Mouse (Mus musculus) limb, embryonic 13.5 days (tissue): ENCODE measurements around the gene Suco. TPM values are rescaled to one million over a fixed set of nuclear protein-coding genes. Genes with fewer than 3 reads are reported as not detected.

Experiments used
- ATAC-seq: fragments of 200-750 bp; cut with Nextera tagmentation; 2 replicates; pipeline ENCODE4 v1.8.0; 2017; ENCODE audit warnings: low read depth, moderate number of reproducible peaks, moderate TSS enrichment; ENCODE audit not compliant: low FRiP score
- H3K27ac ChIP-seq: fragments of 300-500 bp; sonication (generic); 2 replicates; pipeline ENCODE4 v1.5.1; 2015; ENCODE audit warnings: inconsistent platforms, mild to moderate bottlenecking, moderate library complexity
- H3K27me3 ChIP-seq: fragments of 300-500 bp; sonication (generic); 2 replicates; pipeline ENCODE4 v1.6.1; 2015; ENCODE audit warnings: mild to moderate bottlenecking, inconsistent platforms
- H3K36me3 ChIP-seq: fragments of 300-500 bp; sonication (generic); 2 replicates; pipeline ENCODE4 v1.6.1; 2015; ENCODE audit warnings: inconsistent platforms, mild to moderate bottlenecking, moderate library complexity
- H3K4me1 ChIP-seq: fragments of 300-500 bp; sonication (generic); 2 replicates; pipeline ENCODE4 v1.6.1; 2015; ENCODE audit warnings: inconsistent platforms
- H3K4me2 ChIP-seq: fragments of 300-500 bp; sonication (generic); replicated peaks from 2 replicates; pipeline ENCODE4 v1.6.1; 2015; ENCODE audit warnings: inconsistent platforms, mild to moderate bottlenecking, moderate library complexity
- H3K4me3 ChIP-seq: fragments of 300-500 bp; sonication (generic); 2 replicates; pipeline ENCODE4 v1.5.1; 2015; ENCODE audit warnings: moderate library complexity, mild to moderate bottlenecking, inconsistent platforms
- H3K9ac ChIP-seq: fragments of 300-500 bp; sonication (generic); 2 replicates; pipeline ENCODE4 v1.6.1; 2015; ENCODE audit warnings: mild to moderate bottlenecking, inconsistent platforms
- H3K9me3 ChIP-seq: fragments of 300-500 bp; sonication (generic); 2 replicates; pipeline ENCODE4 v1.6.1; 2016; ENCODE audit warnings: inconsistent platforms
- WGBS: fragments of 180-500 bp; shearing (Covaris S2); methylation state at CpG from one replicate; pipeline ENCODE4 v1.1.7; 2015; 5-methylcytosine and 5-hydroxymethylcytosine counted together
- polyA plus RNA-seq: library from polyadenylated mRNA; unstranded; fragments of >200 nt; fragmentation: Nextera tagmentation; extraction: Ambion mirVana; gene quantifications from 2 replicates; pipeline ENCODE4 v1.2.1, GENCODE M21; 2015

The Suco gene
- polyA plus RNA-seq, 1 experiment from 2014 or later = 40.2 TPM

- H3K27me3 ChIP-seq = no peaks in the 10 kb centered on the region
- no peaks in the 10 kb centered on the region for H3K36me3 ChIP-seq
- H3K4me3 ChIP-seq = no peak overlapping the region
- H3K4me2 ChIP-seq = no peak overlapping the region
- H3K9me3 ChIP-seq = no peaks in the 10 kb centered on the region
- no peak overlapping the region for H3K27ac ChIP-seq
- 0 out of 2 replicates have a peak, but pooled peaks cover 4% of the 10 kb centered on the region for H3K4me1 ChIP-seq
- no peak for ATAC-seq
- no peak overlapping the region for H3K9ac ChIP-seq
These were observed 76.2 kb downstream of the Suco start for GRCm38 (mm10) chr1:161800256-161800655.

DNA sequence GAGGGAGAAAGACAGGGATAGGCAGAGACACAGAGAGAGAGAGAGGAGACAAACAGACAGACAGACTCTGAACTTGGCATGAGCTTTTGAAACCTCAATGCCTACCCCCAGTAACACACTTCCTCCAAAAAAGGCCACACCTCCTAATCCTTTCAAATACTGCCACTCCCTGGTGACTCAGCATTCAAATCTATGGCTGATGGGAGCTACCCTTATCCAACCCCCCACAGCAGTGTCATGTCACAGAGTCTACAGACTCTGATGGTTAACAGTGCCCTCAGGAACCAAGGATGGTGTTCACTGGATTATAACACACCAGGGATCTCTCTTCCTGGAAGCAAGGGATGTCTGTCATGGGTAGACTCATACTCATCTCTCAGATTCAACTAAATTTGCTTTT, 76.7 kb downstream of the Suco start:
- H3K4me2 ChIP-seq = no peak overlapping the region
- H3K9me3 ChIP-seq = no peaks in the 10 kb centered on the region
- no peak overlapping the region for H3K4me3 ChIP-seq
- no peak overlapping the region for H3K27ac ChIP-seq
- H3K4me1 ChIP-seq = 0 out of 2 replicates have a peak, but pooled peaks cover 4% of the 10 kb centered on the region
- no peaks in the 10 kb centered on the region for H3K27me3 ChIP-seq
- no peak for ATAC-seq
- no peaks in the 10 kb centered on the region for H3K36me3 ChIP-seq
- H3K9ac ChIP-seq = no peak overlapping the region

GRCm38 (mm10) chr1:161798866-161799265, 77.6 kb downstream of the Suco start:
- H3K4me2 ChIP-seq = no peak overlapping the region
- H3K27ac ChIP-seq = no peak overlapping the region
- ATAC-seq = no peak
- no peak overlapping the region for H3K9ac ChIP-seq
- no peaks in the 10 kb centered on the region for H3K4me1 ChIP-seq
- H3K36me3 ChIP-seq = no peaks in the 10 kb centered on the region
- H3K4me3 ChIP-seq = no peak overlapping the region
- 89% methylated on average over 3 of the region's 3 CpGs for WGBS
- no peaks in the 10 kb centered on the region for H3K27me3 ChIP-seq
- H3K9me3 ChIP-seq = no peaks in the 10 kb centered on the region

GRCm38 (mm10) chr1:161794447-161795211, 81.9 kb downstream of the Suco start:
- WGBS = 81% methylated on average over 10 of the region's 10 CpGs
- Histone ChIP-seq H3K4me3 (no peak overlapping the region), H3K27ac (no peak overlapping the region), H3K9me3 (no peaks in the 10 kb centered on the region), H3K4me2 (no peak overlapping the region), H3K4me1 (no peaks in the 10 kb centered on the region), H3K36me3 (no peaks in the 10 kb centered on the region), H3K9ac (no peak overlapping the region), H3K27me3 (no peaks in the 10 kb centered on the region)
- no peak for ATAC-seq

GRCm38 (mm10) chr1:161793321-161793720, 83.2 kb downstream of the Suco start:
- Histone ChIP-seq H3K27ac (no peak overlapping the region), H3K4me1 (no peaks in the 10 kb centered on the region), H3K27me3 (no peaks in the 10 kb centered on the region), H3K4me2 (no peak overlapping the region), H3K4me3 (no peak overlapping the region), H3K36me3 (no peaks in the 10 kb centered on the region), H3K9ac (no peak overlapping the region), H3K9me3 (no peaks in the 10 kb centered on the region)
- no peak for ATAC-seq
- 73% methylated on average over 3 of the region's 3 CpGs for WGBS

GRCm38 (mm10) chr1:161792687-161792969, 83.9 kb downstream of the Suco start:
- no peaks in the 10 kb centered on the region for H3K9me3 ChIP-seq
- no peak for ATAC-seq
- 92% methylated on average over 4 of the region's 4 CpGs for whole genome bisulfite sequencing

DNA sequence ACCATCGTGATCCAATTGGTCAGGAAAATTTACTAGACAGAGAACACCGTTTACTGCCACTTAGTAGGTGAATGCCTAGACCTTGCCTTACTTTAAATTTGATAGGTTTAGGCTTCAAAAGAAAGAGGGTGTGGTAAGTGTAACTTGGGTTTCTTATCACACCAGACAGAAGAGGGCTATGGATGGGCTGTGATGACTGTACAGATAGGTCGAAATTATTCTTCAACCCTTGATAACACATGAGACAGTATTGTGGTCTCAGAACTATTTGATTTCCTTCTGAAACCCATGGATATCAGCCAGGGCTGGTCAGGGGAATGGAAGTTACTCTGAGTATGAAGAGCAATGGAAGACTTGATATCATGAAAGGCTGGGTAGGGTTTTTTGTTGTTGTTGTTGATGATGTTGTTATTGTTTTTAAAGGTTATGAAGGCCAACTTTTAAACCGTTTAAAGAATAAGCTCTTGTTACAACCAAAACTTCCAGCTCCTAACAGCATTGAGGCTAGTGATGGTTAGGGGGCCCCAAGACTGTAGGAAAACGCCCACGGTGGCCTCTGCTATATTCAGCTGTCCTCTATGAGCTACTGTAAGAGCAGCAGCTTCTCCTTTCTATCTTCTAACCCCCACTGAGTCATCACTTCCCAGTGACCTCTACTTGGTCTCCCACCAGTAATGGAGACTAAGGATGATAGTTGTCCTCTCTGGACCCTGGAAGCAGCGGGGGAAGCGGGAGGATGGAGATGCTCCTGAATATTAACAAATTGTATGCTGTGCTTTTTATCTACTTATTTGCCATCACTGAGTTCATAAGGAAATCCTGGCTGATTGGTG, 84.4 kb downstream of the Suco start:
- H3K27ac ChIP-seq = no peak overlapping the region
- no peak overlapping the region for H3K4me3 ChIP-seq
- no peak for ATAC-seq
- no peaks in the 10 kb centered on the region for H3K9me3 ChIP-seq
- no peak overlapping the region for H3K9ac ChIP-seq
- 82% methylated on average over 8 of the region's 8 CpGs for WGBS
- no peak overlapping the region for H3K4me2 ChIP-seq
- H3K4me1 ChIP-seq = no peaks in the 10 kb centered on the region
- no peaks in the 10 kb centered on the region for H3K36me3 ChIP-seq
- H3K27me3 ChIP-seq = no peaks in the 10 kb centered on the region

More at GRCm38 (mm10) chr1:161792687-161792969, 83.9 kb downstream of the Suco start:
- Histone ChIP-seq H3K27me3 (no peaks in the 10 kb centered on the region), H3K4me1 (no peaks in the 10 kb centered on the region), H3K4me3 (no peak overlapping the region), H3K4me2 (no peak overlapping the region), H3K9ac (no peak overlapping the region), H3K27ac (no peak overlapping the region), H3K36me3 (no peaks in the 10 kb centered on the region)

GRCm38 (mm10) chr1:161788339-161788738, 88.1 kb downstream of the Suco start, which contains the start of gene Fasl:
TSS of gene Fasl (minus strand) at chr1:161788495.
- H3K4me1 ChIP-seq = no peaks in the 10 kb centered on the region
- ATAC-seq = no peak
- H3K36me3 ChIP-seq = no peaks in the 10 kb centered on the region
- H3K27ac ChIP-seq = no peak within 1 kb of the TSS
- no peaks in the 10 kb centered on the region for H3K27me3 ChIP-seq
- H3K9me3 ChIP-seq = no peaks in the 10 kb centered on the region
- 71% methylated on average over 9 of the region's 9 CpGs for WGBS
- H3K4me2 ChIP-seq = no peak within 1 kb of the TSS
- H3K4me3 ChIP-seq = no peak within 1 kb of the TSS
- no peak within 1 kb of the TSS for H3K9ac ChIP-seq

DNA sequence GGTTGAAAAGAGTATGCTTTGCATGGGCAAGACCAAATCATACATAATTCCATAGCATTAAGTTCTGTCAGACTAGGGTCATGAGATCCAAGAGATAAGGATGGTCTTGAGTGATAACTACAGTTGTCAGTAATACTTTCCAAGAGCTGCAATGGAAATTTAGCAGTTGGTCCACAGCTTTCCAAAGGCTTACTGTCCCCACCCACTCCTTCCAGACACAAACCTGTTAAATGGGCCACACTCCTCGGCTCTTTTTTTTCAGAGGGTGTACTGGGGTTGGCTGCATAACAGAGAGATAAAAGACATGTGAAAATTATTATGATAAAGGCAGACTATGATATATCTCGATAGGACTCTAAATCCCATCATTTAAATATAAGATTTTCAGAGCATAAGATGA, 93.8 kb downstream of the Suco start:
- 79% methylated on average over 2 of the region's 2 CpGs for WGBS
- H3K4me3 ChIP-seq = no peak overlapping the region
- no peaks in the 10 kb centered on the region for H3K27me3 ChIP-seq
- H3K27ac ChIP-seq = no peak overlapping the region
- H3K4me1 ChIP-seq = no peaks in the 10 kb centered on the region
- no peak for ATAC-seq
- no peaks in the 10 kb centered on the region for H3K36me3 ChIP-seq
- H3K4me2 ChIP-seq = no peak overlapping the region
- H3K9me3 ChIP-seq = no peaks in the 10 kb centered on the region
- H3K9ac ChIP-seq = no peak overlapping the region

DNA sequence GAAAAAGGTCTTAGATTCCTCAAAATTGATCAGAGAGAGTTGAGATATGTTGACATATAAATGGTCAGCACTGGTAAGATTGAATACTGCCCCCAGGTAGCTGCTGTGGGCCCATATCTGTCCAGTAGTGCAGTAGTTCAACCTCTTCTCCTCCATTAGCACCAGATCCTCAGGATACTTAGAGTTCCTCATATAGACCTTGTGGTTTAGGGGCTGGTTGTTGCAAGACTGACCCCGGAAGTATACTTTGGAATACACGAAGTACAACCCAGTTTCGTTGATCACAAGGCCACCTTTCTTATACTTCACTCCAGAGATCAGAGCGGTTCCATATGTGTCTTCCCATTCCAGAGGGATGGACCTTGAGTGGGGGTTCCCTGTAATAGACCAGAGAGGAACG, 94.9 kb downstream of the Suco start:
- Histone ChIP-seq H3K4me3 (no peak overlapping the region), H3K36me3 (no peaks in the 10 kb centered on the region), H3K27me3 (no peaks in the 10 kb centered on the region), H3K27ac (no peak overlapping the region), H3K4me2 (no peak overlapping the region), H3K9ac (no peak overlapping the region), H3K9me3 (no peaks in the 10 kb centered on the region), H3K4me1 (no peaks in the 10 kb centered on the region)
- WGBS = 82% methylated on average over 5 of the region's 5 CpGs
- no peak for ATAC-seq

DNA sequence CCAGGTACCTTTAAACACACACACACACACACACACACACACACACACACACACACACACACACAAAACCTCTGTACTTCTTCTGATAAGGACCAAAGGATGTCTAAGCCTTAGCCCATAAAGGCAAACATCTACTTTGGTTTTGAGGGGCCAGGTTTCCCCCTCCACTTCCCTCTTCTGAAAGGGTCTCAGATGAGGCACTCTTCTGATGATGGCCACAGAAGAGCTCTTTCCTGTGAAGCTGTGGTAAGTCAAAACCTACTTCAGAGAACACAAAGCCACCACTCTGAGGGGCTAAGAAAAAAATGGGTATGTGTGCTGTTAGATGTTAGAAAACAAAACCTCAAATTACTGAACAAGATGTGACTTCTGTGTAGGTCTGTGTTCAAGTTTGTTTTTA, 97.4 kb downstream of the Suco start:
- Histone ChIP-seq H3K9ac (no peak overlapping the region), H3K36me3 (no peaks in the 10 kb centered on the region), H3K4me1 (no peaks in the 10 kb centered on the region), H3K27ac (no peak overlapping the region), H3K27me3 (no peaks in the 10 kb centered on the region), H3K4me2 (no peak overlapping the region), H3K4me3 (no peak overlapping the region), H3K9me3 (no peaks in the 10 kb centered on the region)
- no peak for ATAC-seq

DNA sequence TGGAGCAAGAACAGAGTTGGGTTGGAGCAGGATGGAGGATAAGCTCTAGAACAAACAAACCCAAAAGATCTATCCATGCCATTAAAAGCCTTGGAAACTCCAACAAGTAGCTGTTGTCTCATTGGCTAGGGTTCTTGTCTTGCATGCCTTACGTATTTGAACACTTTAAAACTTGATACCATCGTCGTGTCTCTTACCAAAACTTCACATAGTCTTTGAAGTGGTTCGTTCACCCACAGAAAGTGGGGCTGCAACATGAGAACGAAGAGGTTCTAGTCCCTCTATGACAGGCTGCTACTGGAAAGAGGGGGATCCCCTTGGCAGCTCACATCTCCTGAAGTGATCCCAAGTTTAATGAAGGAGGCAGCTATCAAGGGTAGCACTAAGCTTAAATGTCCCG, 101.3 kb downstream of the Suco start:
- H3K4me1 ChIP-seq = no peaks in the 10 kb centered on the region
- no peak overlapping the region for H3K4me3 ChIP-seq
- WGBS = 82% methylated on average over 6 of the region's 6 CpGs
- H3K27me3 ChIP-seq = no peaks in the 10 kb centered on the region
- no peak overlapping the region for H3K9ac ChIP-seq
- no peak overlapping the region for H3K4me2 ChIP-seq
- no peaks in the 10 kb centered on the region for H3K9me3 ChIP-seq
- ATAC-seq = no peak
- no peak overlapping the region for H3K27ac ChIP-seq
- no peaks in the 10 kb centered on the region for H3K36me3 ChIP-seq

GRCm38 (mm10) chr1:161771293-161771692, 105.2 kb downstream of the Suco start:
- Histone ChIP-seq H3K4me2 (no peak overlapping the region), H3K36me3 (no peaks in the 10 kb centered on the region), H3K4me3 (no peak overlapping the region), H3K9me3 (no peaks in the 10 kb centered on the region), H3K4me1 (no peaks in the 10 kb centered on the region), H3K27me3 (no peaks in the 10 kb centered on the region), H3K9ac (no peak overlapping the region), H3K27ac (no peak overlapping the region)
- ATAC-seq = no peak
- WGBS = 69% methylated on average over 2 of the region's 2 CpGs
